Mouse (Mus musculus) hindbrain, embryonic 16.5 days (tissue): ENCODE data around the gene Prkag1. TPM values are rescaled to one million over a fixed set of nuclear protein-coding genes. Genes with fewer than 3 reads are reported as not detected.

ENCODE experiments used
- ATAC-seq: fragments of 200-750 bp; cut with Nextera tagmentation; 2 replicates; pipeline ENCODE4 v1.8.0; 2017; ENCODE audit warnings: moderate TSS enrichment, moderate library complexity
- H3K27ac ChIP-seq: fragments of 300-500 bp; sonication (generic); 2 replicates; pipeline ENCODE4 v1.5.1; 2014; ENCODE audit warnings: low read depth, mild to moderate bottlenecking, control low read depth, low read length, moderate library complexity
- H3K27me3 ChIP-seq: fragments of 300-500 bp; sonication (generic); replicated peaks from 2 replicates; pipeline ENCODE4 v1.6.1; 2014; ENCODE audit warnings: low read length; ENCODE audit not compliant: control insufficient read depth, insufficient read depth
- H3K36me3 ChIP-seq: fragments of 300-500 bp; sonication (generic); 2 replicates; pipeline ENCODE4 v1.6.1; 2014; ENCODE audit warnings: mild to moderate bottlenecking, low read length, moderate library complexity, mixed read lengths; ENCODE audit not compliant: control insufficient read depth, insufficient read depth
- H3K4me1 ChIP-seq: fragments of 300-500 bp; sonication (generic); 2 replicates; pipeline ENCODE4 v1.6.1; 2014; ENCODE audit warnings: low read depth, low read length; ENCODE audit not compliant: control insufficient read depth, insufficient read depth
- H3K4me2 ChIP-seq: fragments of 300-500 bp; sonication (generic); 2 replicates; pipeline ENCODE4 v1.6.1; 2014; ENCODE audit warnings: mild to moderate bottlenecking, low read length, control low read depth, moderate library complexity
- H3K4me3 ChIP-seq: fragments of 300-500 bp; sonication (generic); 2 replicates; pipeline ENCODE4 v1.5.1; 2014; ENCODE audit warnings: mild to moderate bottlenecking, low read length, control low read depth, moderate library complexity
- H3K9ac ChIP-seq: fragments of 300-500 bp; sonication (generic); 2 replicates; pipeline ENCODE4 v1.6.1; 2014; ENCODE audit warnings: low read depth, mild to moderate bottlenecking, control low read depth, low read length, moderate library complexity
- H3K9me3 ChIP-seq: fragments of 300-500 bp; sonication (generic); 2 replicates; pipeline ENCODE4 v1.6.1; 2014; ENCODE audit warnings: mild to moderate bottlenecking, low read length, moderate library complexity; ENCODE audit not compliant: control insufficient read depth
- WGBS: fragments of 180-500 bp; shearing (Covaris S2); extraction: QIAGEN DNeasy Blood & Tissue Kit; methylation state at CpG from one replicate; pipeline ENCODE4 v1.1.7; 2014; 5-methylcytosine and 5-hydroxymethylcytosine counted together
- polyA plus RNA-seq: library from polyadenylated mRNA; unstranded; fragments of >200 nt; fragmentation: Nextera tagmentation; extraction: Ambion mirVana; gene quantifications from 2 replicates; pipeline ENCODE4 v1.2.1, GENCODE M21; 2015

Gene Prkag1
- polyA plus RNA-seq, 1 experiment from 2014 or later, result 72.5 TPM

DNA sequence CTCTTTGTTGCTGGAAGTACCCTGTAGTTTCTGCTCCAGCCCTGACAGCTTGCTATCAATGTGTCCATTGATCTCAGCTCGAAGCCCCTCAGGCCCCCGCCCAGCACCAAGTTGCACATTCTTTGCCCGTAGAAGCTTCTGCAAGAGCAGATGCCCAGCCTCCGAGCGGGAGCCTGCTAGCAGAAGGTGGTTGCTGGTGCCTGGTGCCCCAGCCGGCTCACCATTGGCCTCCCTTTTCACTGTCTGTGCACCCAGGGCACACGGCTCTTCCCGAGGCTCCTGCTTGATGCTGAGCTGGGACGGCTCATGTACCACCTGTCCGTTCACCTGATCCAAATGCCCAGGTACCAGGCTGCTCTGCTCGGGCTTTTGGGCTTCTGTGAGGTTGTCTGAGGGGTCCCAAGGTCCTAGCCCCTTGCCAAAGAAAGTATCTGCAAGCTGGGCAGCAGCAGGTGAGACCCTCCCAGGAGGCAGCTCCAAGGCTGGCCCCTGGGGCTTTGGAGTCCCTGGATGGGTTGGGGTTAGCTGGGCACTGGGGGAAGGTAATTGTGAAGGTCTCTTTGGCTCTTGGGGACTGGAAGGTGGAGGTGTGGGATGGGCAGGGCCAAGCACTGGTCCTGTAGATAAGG is 12.4 kb upstream of the Prkag1 start:
- ATAC-seq, result no peak
- H3K4me3 ChIP-seq, result no peak overlapping the region
- no peaks in the 10 kb centered on the region for H3K9me3 ChIP-seq

GRCm38 (mm10) chr15:98839671-98840585 is 8.6 kb upstream of the Prkag1 start:
- 96% methylated on average over 30 of the region's 30 CpGs for WGBS
- H3K27ac ChIP-seq, result no peak overlapping the region
- H3K36me3 ChIP-seq, result peaks cover 73% of the 10 kb centered on the region

More for the DNA sequence above, 12.4 kb upstream of the Prkag1 start:
- Histone ChIP-seq H3K27me3 (no peaks in the 10 kb centered on the region), H3K9ac (no peak overlapping the region), H3K4me1 (no peaks in the 10 kb centered on the region), H3K27ac (no peak overlapping the region), H3K4me2 (no peak overlapping the region), H3K36me3 (peaks cover 84% of the 10 kb centered on the region)
- WGBS, result 88% methylated on average over 11 of the region's 11 CpGs

GRCm38 (mm10) chr15:98839161-98839560 is 7.8 kb upstream of the Prkag1 start:
- WGBS, result 94% methylated on average over 14 of the region's 14 CpGs

More at GRCm38 (mm10) chr15:98839671-98840585, 8.6 kb upstream of the Prkag1 start:
- no peak for ATAC-seq
- no peak overlapping the region for H3K9ac ChIP-seq
- H3K4me1 ChIP-seq, result no peaks in the 10 kb centered on the region
- no peaks in the 10 kb centered on the region for H3K9me3 ChIP-seq
- no peak overlapping the region for H3K4me3 ChIP-seq
- no peaks in the 10 kb centered on the region for H3K27me3 ChIP-seq
- no peak overlapping the region for H3K4me2 ChIP-seq

DNA sequence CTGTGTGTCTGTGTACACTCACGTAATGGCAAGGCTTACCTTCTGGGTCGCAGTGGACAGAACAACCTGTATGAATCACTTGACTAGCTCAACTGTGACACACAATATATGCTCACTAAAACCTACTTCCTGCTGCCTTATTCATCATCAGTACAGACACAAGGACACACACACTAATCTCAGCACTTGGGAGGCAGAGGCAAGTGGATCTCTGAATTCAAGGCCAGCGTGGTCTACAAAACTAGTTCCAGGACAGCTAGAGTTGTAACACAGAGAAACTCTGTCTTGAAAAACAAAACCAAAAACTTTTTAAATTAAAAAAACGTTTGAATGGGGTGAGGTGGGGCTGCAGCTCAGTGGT is 6.4 kb upstream of the Prkag1 start:
- 75% methylated on average over 4 of the region's 4 CpGs for WGBS
- no peak overlapping the region for H3K27ac ChIP-seq
- peaks cover 69% of the 10 kb centered on the region for H3K36me3 ChIP-seq
- H3K9ac ChIP-seq, result no peak overlapping the region
- ATAC-seq, result no peak
- no peaks in the 10 kb centered on the region for H3K9me3 ChIP-seq
- no peaks in the 10 kb centered on the region for H3K4me1 ChIP-seq
- H3K27me3 ChIP-seq, result no peaks in the 10 kb centered on the region
- H3K4me2 ChIP-seq, result no peak overlapping the region
- no peak overlapping the region for H3K4me3 ChIP-seq

More at GRCm38 (mm10) chr15:98839161-98839560, 7.8 kb upstream of the Prkag1 start:
- no peaks in the 10 kb centered on the region for H3K9me3 ChIP-seq
- no peak overlapping the region for H3K27ac ChIP-seq
- H3K36me3 ChIP-seq, result peaks cover 73% of the 10 kb centered on the region
- H3K27me3 ChIP-seq, result no peaks in the 10 kb centered on the region
- H3K4me1 ChIP-seq, result no peaks in the 10 kb centered on the region
- H3K4me2 ChIP-seq, result no peak overlapping the region
- H3K9ac ChIP-seq, result no peak overlapping the region
- ATAC-seq, result no peak
- H3K4me3 ChIP-seq, result no peak overlapping the region

DNA sequence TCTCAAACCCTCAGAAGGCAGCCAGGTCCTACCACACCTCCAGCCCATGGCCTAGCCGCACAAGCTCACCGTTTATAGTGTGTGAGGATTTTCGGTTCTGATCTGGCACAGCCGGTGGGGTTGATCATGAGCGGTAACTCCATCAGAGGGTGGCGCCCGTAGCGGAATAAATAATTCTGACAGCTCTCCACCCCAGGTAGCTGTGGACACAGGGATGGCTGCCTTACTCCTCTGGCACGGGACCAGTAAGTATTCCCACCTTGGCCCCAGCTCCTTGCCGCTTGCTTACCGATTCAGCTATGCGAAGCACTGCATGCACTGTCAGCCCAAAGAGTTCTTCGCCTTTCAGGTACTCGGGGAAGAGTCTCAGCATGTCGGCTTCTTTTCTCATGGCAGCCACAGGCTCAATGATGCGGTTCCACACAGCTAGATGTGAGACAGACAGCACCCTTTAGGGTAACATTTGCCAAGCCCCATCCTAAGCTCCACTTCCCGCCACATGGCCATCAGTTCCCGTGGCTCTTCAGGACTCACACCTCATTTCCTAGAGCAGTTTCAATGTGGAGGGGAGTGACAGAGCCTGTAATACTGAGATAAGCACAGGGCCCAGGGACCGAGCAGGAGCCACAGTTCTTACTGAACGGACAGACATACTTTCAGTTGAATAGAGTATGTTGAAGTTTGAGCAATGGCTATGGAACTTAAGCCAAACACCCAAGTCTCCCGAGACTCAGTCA is 5.9 kb upstream of the Prkag1 start:
- Histone ChIP-seq H3K9me3 (no peaks in the 10 kb centered on the region), H3K4me2 (no peak overlapping the region), H3K4me1 (no peaks in the 10 kb centered on the region), H3K27me3 (no peaks in the 10 kb centered on the region), H3K27ac (no peak overlapping the region), H3K4me3 (no peak overlapping the region), H3K36me3 (peaks cover 66% of the 10 kb centered on the region), H3K9ac (no peak overlapping the region)
- no peak for ATAC-seq
- 94% methylated on average over 21 of the region's 21 CpGs for WGBS

- Histone ChIP-seq H3K36me3 (peaks cover 51% of the 10 kb centered on the region), H3K9me3 (no peaks in the 10 kb centered on the region), H3K27me3 (no peaks in the 10 kb centered on the region), H3K4me2 (no peak overlapping the region), H3K4me1 (no peaks in the 10 kb centered on the region), H3K9ac (no peak overlapping the region), H3K4me3 (no peak overlapping the region), H3K27ac (no peak overlapping the region)
- no peak for ATAC-seq
- 94% methylated on average over 14 of the region's 14 CpGs for WGBS
These were observed 4.0 kb upstream of the Prkag1 start for GRCm38 (mm10) chr15:98835291-98835690.

- Histone ChIP-seq H3K36me3 (peaks cover 40% of the 10 kb centered on the region), H3K27ac (no peak overlapping the region), H3K9ac (no peak overlapping the region), H3K4me1 (peaks cover 6% of the 10 kb centered on the region), H3K9me3 (no peaks in the 10 kb centered on the region), H3K4me3 (no peak overlapping the region), H3K4me2 (no peak overlapping the region), H3K27me3 (no peaks in the 10 kb centered on the region)
- ATAC-seq, result no peak
- WGBS, result 90% methylated on average over 8 of the region's 13 CpGs
These were observed 2.7 kb upstream of the Prkag1 start for GRCm38 (mm10) chr15:98834059-98834458.

GRCm38 (mm10) chr15:98833281-98833680 is 2.0 kb upstream of the Prkag1 start:
- H3K27me3 ChIP-seq, result no peaks in the 10 kb centered on the region
- H3K9me3 ChIP-seq, result no peaks in the 10 kb centered on the region
- no peak overlapping the region for H3K9ac ChIP-seq
- no peak overlapping the region for H3K4me2 ChIP-seq
- 89% methylated on average over 11 of the region's 11 CpGs for WGBS
- H3K27ac ChIP-seq, result no peak overlapping the region
- ATAC-seq, result no peak
- H3K4me3 ChIP-seq, result no peak overlapping the region
- peaks cover 6% of the 10 kb centered on the region for H3K4me1 ChIP-seq
- H3K36me3 ChIP-seq, result peaks cover 39% of the 10 kb centered on the region
